Mouse (Mus musculus): Measurements from ENCODE around the gene Cabp2. TPM values are rescaled to one million over a fixed set of nuclear protein-coding genes. Genes with fewer than 3 reads are reported as not detected.
"Not testable (repeated sequence)": the region's sequence is repeated elsewhere in the genome, so short reads cannot be mapped to it uniquely, and the experiment has no call there.

The Cabp2 gene
- polyA plus RNA-seq, 1 experiment from 2014 or later, result not detected

DNA sequence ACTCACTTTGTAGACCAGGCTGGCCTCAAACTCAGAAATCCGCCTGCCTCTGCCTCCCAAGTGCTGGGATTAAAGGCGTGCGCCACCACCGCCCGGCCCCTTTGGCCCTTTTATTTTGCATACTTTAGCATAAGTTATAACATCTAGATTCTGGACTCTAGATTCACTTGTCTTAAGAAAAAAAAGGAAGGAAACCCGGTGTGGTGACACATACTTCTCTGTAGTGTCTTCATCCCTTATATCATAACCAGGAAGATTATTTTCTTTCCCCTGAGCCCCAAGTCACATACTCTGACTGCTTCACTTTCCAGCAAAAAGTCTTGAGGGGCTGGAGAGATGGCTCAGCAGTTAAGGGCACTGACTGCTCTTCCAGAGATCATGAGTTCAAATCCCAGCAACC lies 40.5 kb downstream of the Cabp2 start:
- H3K9me3 ChIP-seq; H3K36me3 ChIP-seq; H3K9ac ChIP-seq; H3K27me3 ChIP-seq; ATAC-seq (ENCODE audit: low FRiP score, low read depth): not testable (repeated sequence)
- peaks cover 25% of the 10 kb centered on the region for H3K4me1 ChIP-seq (replicated peaks)
- peak overlapping the region; percentile 53 for H3K4me2 ChIP-seq
- H3K27ac ChIP-seq (replicated peaks), result peak overlapping the region; percentile 92
- peak overlapping the region; percentile 54; the same call in 1 of the 2 replicates for H3K4me3 ChIP-seq
- WGBS, result 54% methylated on average over 6 of the region's 6 CpGs

DNA sequence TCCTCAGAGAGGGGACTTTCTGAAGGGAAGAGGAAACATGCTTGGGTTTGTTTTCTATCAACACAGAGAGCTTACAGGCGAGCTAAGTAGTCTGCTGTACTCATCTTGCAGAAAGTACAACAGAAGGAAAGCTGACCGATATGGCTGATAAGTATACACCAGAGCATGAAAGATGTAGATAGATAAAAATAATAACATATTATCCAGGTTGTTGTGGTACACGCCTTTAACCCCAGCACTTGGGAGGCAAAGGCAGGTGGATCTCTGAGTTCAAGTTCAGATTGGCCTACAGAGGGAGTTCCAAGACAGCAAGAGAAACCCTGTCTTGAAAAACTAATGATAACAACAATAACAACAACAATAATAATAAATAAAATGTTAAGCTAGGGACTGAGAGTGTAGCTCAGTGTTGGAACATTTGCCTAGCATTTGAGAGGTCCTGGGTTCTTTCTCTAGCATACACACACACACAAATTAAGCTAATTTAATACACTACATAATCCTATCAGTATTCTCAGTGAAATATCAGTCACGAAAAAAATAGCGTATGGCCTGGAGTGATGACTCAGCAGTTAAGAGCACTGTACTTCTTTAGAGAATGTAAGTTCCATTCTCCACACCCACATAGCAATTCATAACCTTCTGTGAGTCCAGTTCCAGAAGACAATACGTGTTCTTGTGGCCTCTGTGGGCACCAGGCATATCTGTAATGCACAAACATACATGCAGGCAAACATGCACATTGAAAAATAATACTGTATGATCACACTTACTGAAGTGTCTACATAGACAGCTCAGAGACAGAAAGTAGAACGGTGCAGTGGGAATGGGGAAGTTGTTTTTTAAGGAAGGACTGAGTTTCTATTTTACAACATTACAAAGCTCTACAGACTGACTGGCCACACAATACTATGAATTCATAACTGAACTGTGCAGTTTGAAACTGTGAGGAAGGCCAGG lies 41.3 kb downstream of the Cabp2 start:
- WGBS, result 87% methylated on average over 7 of the region's 7 CpGs
- H3K9ac ChIP-seq, result no peak overlapping the region
- H3K4me3 ChIP-seq, result no peak overlapping the region
- H3K27ac ChIP-seq (replicated peaks), result no peak overlapping the region
- no peak for ATAC-seq (ENCODE audit: low FRiP score, low read depth)
- H3K9me3 ChIP-seq, result no peaks in the 10 kb centered on the region
- no peaks in the 10 kb centered on the region for H3K27me3 ChIP-seq
- H3K36me3 ChIP-seq, result 0 out of 2 replicates have a peak, but pooled peaks cover 3% of the 10 kb centered on the region
- H3K4me2 ChIP-seq, result no peak overlapping the region
- peaks cover 33% of the 10 kb centered on the region for H3K4me1 ChIP-seq (replicated peaks)

DNA sequence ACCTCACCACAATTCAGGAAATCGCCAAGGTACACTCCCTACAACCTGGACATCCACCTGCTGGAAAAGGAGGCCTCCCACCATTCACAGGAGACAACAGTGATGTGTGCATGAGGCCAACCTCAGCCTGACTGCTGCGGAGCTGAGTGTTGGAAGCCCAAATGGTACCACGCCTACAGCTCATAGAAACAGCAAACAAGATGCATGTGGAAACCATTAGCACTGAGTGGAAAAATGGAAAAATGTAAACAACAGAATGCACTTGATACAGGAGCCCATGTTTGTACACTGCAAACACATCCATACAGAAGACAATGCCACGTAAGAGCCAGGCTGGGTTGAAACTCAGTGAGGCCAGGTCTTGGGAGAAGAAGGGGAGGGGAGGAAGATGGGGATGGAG lies 43.1 kb downstream of the Cabp2 start:
- no peak overlapping the region for H3K4me3 ChIP-seq
- H3K4me2 ChIP-seq, result 0 out of 2 replicates have a peak overlapping the region, but pooled peaks have one; percentile 69
- peaks cover 35% of the 10 kb centered on the region for H3K4me1 ChIP-seq (replicated peaks)
- no peak overlapping the region for H3K27ac ChIP-seq (replicated peaks)
- WGBS, result 83% methylated on average over 4 of the region's 4 CpGs
- H3K9ac ChIP-seq, result no peak overlapping the region
- ATAC-seq (ENCODE audit: low FRiP score, low read depth), result no peak
- H3K27me3 ChIP-seq, result no peaks in the 10 kb centered on the region
- H3K36me3 ChIP-seq, result 0 out of 2 replicates have a peak, but pooled peaks cover 4% of the 10 kb centered on the region
- no peaks in the 10 kb centered on the region for H3K9me3 ChIP-seq

DNA sequence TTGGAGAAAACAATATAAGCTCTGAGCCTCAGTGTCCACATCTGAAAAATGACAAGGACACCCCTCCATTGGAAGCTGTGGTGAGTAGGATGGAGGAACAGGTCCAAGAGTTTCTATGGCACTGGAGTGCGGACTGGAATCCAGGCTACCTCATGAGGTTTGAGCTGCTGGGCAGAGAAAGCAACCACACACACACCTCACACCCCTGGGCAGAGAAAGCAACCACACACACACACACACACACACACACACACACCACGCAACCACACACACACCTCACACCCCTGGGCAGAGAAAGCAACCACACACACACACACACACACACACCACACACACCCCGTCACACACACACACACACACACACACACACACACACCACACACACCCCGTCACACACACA lies 43.9 kb downstream of the Cabp2 start:
- H3K9me3 ChIP-seq, H3K27me3 ChIP-seq: not testable (repeated sequence)
- Histone ChIP-seq H3K36me3 (peaks cover 12% of the 10 kb centered on the region), H3K4me1 (replicated peaks) (peaks cover 33% of the 10 kb centered on the region), H3K9ac (peak overlapping the region; percentile 84; the same call in 1 of the 2 replicates), H3K4me2 (peak overlapping the region; percentile 69), H3K27ac (replicated peaks) (peak overlapping the region; percentile 77), H3K4me3 (peak overlapping the region; percentile 72)
- WGBS, result 9% methylated on average over 3 of the region's 4 CpGs
- peak; percentile 21 for ATAC-seq (ENCODE audit: low FRiP score, low read depth)

DNA sequence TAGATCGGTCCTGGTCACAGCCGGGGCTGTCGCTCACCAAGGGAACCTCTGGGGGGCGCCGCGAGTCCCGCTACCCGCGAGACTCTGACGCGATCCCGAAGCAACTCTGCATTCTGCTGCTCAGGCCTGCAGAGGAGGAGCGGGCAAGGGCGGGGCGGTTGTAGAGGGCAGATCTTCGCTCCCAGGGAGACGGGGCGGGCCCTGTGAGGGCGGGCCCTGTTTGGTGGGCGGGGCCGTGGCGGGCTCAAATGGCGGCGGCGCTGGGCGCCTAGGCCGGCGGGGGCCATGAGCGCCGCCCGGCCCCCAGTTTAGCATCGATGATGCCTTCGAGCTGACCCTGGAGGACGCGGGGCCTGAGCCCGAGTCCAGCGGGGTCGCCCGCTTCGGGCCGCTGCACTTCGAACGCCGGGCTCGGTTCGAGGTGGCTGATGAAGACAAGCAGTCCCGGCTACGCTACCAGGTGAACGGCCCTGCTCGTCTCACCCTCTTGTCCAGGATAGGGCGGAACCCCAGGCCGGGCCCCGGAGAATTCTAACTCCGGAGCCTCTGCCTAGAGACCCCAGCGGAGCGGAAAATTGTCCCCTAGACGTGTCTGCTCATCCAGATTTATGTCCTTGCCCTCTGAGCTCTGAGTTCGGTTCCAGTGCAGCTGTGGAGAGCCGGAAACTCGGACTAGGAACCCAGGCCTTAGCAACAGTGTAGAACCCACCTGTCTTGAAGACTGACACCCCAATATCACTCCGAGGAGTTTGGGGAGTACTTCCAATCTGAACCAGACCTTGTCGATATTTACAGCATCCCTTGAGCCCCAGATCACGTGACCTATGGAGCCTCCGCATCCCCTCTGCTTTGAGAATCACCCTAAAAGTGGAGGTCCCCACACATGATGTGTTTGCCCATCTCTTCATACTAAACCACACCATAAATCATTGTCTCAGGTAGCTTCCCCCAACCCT lies 44.6 kb downstream of the Cabp2 start, which contains the start of gene Aip:
Gene Aip (minus strand): TSS at position 118 of the 956 bp plus-strand sequence.
- Histone ChIP-seq H3K9ac (peak within 1 kb of the TSS; percentile 84), H3K4me2 (peak within 1 kb of the TSS; percentile 69), H3K36me3 (peaks cover 12% of the 10 kb centered on the region), H3K27ac (replicated peaks) (peak within 1 kb of the TSS; percentile 77), H3K4me3 (peak within 1 kb of the TSS; percentile 72), H3K9me3 (no peaks in the 10 kb centered on the region), H3K4me1 (replicated peaks) (peaks cover 26% of the 10 kb centered on the region), H3K27me3 (no peaks in the 10 kb centered on the region)
- ATAC-seq (ENCODE audit: low FRiP score, low read depth), result peak; percentile 92
- under 1% methylated on average over 63 of the region's 64 CpGs for WGBS

DNA sequence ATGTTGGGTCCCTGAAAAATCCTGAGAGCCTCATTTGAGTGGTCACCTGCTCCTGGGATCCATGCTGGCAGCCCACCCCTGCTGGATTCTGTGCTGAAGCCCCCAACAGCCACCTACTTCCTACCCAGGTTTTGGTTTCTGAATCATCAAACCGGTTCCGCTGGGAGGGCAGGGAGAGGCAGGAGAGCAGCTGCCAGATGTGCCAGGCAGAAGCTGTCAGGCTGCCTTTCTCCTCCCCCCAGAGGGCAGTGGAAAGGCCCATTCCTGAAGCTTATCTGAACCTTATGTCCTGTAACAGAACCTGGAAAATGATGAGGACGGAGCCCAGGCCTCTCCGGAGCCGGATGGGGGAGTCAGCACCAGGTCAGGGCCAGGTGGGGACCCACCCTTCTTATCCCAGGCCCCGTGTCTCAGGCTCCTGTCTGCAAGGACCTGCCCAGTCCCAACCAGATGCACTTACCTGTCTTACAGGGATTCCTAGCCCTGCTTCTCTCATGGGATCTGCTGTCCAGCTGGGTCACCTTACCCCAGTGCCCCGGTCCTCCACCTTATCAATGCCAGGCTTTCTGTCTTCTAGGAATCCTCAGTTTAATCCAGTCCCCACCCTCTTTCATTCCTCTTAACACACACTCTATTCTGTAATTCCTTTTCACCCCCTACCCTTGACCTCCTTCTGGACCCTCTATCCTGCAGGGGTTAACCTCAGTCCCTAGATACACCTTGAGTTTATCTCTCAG lies 45.5 kb downstream of the Cabp2 start:
- Histone ChIP-seq H3K27ac (replicated peaks) (0 out of 2 replicates have a peak overlapping the region, but pooled peaks have one; percentile 77), H3K36me3 (peaks cover 19% of the 10 kb centered on the region), H3K9me3 (no peaks in the 10 kb centered on the region), H3K4me1 (replicated peaks) (peaks cover 26% of the 10 kb centered on the region), H3K27me3 (no peaks in the 10 kb centered on the region), H3K4me2 (peak overlapping the region; percentile 69), H3K9ac (peak overlapping the region; percentile 84), H3K4me3 (peak overlapping the region; percentile 72)
- ATAC-seq (ENCODE audit: low FRiP score, low read depth), result no peak
- 71% methylated on average over 7 of the region's 7 CpGs for WGBS

DNA sequence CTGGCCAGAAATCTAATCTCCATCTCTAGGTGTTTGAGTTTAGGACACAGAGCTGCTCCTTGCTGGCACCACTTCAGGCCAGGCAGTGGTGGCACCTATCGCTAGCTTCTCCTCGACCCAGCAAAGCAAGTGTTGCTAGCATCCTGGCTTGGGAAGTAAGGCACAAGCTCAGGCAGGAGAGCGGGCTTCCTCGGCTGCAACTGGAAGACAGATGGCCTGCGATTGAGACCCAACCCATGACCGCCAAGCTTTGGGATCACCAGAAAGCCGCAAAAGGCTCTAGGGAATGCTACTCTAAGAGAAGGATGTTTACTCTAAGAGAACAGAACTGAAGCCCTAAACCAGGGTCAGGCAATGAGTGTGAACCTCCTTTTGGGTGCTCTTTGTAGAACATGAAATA lies 48.1 kb downstream of the Cabp2 start:
- 95% methylated on average over 7 of the region's 7 CpGs for WGBS
- H3K27me3 ChIP-seq, result no peaks in the 10 kb centered on the region
- H3K4me2 ChIP-seq, result no peak overlapping the region
- H3K27ac ChIP-seq (replicated peaks), result no peak overlapping the region
- peaks cover 27% of the 10 kb centered on the region for H3K36me3 ChIP-seq
- no peaks in the 10 kb centered on the region for H3K9me3 ChIP-seq
- no peak overlapping the region for H3K9ac ChIP-seq
- H3K4me3 ChIP-seq, result no peak overlapping the region
- peaks cover 24% of the 10 kb centered on the region for H3K4me1 ChIP-seq (replicated peaks)
- ATAC-seq (ENCODE audit: low FRiP score, low read depth), result no peak

DNA sequence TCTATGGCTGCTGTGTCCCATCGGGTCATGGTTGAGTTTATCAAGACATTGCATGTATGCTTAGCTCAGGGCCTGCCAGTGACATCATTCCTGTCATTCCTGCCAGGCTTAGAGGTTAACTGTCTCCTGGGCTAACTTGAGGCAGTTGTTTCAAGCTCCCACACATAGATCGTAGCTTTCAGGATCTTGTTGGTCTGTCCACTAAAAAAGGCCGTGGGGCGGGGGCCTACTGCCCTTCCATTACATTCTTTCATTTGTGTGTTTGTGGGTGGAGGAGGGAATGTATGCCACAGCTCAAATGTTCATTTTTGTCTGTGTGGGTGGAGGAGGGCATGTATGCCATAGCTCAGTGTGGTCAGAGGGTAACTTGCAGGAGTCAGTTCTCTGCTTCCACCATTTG lies 48.7 kb downstream of the Cabp2 start:
- Histone ChIP-seq H3K9me3 (no peaks in the 10 kb centered on the region), H3K27me3 (no peaks in the 10 kb centered on the region), H3K9ac (no peak overlapping the region), H3K4me3 (no peak overlapping the region), H3K4me2 (no peak overlapping the region), H3K36me3 (peaks cover 27% of the 10 kb centered on the region), H3K4me1 (replicated peaks) (peaks cover 18% of the 10 kb centered on the region), H3K27ac (replicated peaks) (no peak overlapping the region)
- 86% methylated on average over 4 of the region's 4 CpGs for WGBS
- ATAC-seq (ENCODE audit: low FRiP score, low read depth), result no peak

DNA sequence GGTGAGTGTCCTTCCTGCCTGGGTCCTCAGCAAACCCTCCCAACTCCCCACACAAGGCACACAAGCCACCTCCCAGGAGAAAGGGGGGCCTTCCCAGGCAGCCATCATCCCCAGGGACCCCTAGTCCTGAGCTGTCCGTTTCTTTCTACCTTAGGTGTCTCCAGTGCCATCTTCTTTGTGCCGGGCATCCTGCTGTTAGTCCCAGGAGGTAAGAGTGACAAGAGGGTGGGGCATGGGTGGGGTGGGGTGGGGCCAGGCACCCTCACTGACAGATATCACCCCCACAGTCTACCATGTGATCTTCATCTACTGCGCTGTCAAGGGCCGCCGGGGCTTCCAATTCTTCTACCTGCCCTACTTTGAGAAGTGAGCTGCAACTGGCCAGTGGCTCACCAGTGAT lies 49.7 kb downstream of the Cabp2 start:
- no peak overlapping the region for H3K4me3 ChIP-seq
- ATAC-seq (ENCODE audit: low FRiP score, low read depth), result no peak
- no peak overlapping the region for H3K27ac ChIP-seq (replicated peaks)
- no peak overlapping the region for H3K4me2 ChIP-seq
- H3K9me3 ChIP-seq, result no peaks in the 10 kb centered on the region
- no peaks in the 10 kb centered on the region for H3K27me3 ChIP-seq
- H3K36me3 ChIP-seq, result peaks cover 27% of the 10 kb centered on the region
- WGBS, result 93% methylated on average over 5 of the region's 5 CpGs
- H3K4me1 ChIP-seq (replicated peaks), result peaks cover 16% of the 10 kb centered on the region
- no peak overlapping the region for H3K9ac ChIP-seq

DNA sequence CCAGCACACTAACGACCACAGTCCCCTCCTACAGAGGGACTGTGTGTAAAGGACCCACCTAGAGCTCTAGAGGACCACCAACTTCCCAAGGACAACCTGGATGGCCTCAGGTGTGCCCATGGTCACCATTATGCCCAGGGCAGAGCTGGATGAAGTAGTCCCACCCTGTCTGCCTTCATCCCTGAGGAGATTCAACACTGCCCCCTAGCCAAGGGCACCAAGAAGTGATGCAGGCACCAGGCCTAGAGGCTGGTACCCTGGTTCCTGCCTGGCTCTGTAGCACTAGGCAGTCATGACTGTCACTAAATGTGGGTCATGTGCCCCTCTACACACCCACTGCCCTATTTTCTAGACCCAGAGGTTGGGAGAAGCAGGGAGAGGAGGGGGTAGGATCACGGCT lies 50.4 kb downstream of the Cabp2 start:
- 84% methylated on average over 2 of the region's 2 CpGs for WGBS
- Histone ChIP-seq H3K27ac (replicated peaks) (no peak overlapping the region), H3K4me2 (no peak overlapping the region), H3K4me1 (replicated peaks) (peaks cover 10% of the 10 kb centered on the region), H3K9me3 (no peaks in the 10 kb centered on the region), H3K9ac (no peak overlapping the region), H3K36me3 (peaks cover 27% of the 10 kb centered on the region), H3K27me3 (no peaks in the 10 kb centered on the region), H3K4me3 (no peak overlapping the region)
- no peak for ATAC-seq (ENCODE audit: low FRiP score, low read depth)

DNA sequence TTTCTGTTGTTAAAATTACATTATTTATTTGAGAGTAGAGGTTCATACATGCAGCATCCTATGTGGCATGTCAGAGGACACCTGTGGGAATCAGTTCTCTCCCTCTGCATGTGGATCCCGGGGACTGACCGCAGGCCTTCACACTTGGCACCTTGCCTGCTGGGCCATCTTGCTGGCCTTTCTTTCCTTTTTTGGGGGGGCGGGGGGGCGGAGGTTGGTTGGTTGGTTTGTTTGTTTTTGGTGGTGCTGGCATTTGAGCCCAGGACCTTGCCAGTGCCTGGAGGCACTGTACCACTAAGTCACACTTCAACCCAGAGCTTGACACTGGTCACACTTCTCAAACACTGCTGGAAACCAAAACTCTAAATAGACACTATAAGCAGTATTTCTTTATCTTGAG lies 53.0 kb downstream of the Cabp2 start:
- H3K9ac ChIP-seq, result no peak overlapping the region
- no peak overlapping the region for H3K4me2 ChIP-seq
- H3K27ac ChIP-seq (replicated peaks), result no peak overlapping the region
- H3K36me3 ChIP-seq, result peaks cover 23% of the 10 kb centered on the region
- ATAC-seq (ENCODE audit: low FRiP score, low read depth), result no peak
- WGBS, result 87% methylated on average over 4 of the region's 4 CpGs
- no peak overlapping the region for H3K4me3 ChIP-seq
- H3K4me1 ChIP-seq (replicated peaks), result 0 out of 2 replicates have a peak, but pooled peaks cover 3% of the 10 kb centered on the region
- no peaks in the 10 kb centered on the region for H3K27me3 ChIP-seq
- no peaks in the 10 kb centered on the region for H3K9me3 ChIP-seq
